Mouse (Mus musculus): Measurements from ENCODE around the gene Nyap1.

Gene Nyap1

GRCm38 (mm10) chr5:137745214-137746171 is 4.1 kb upstream of the Nyap1 start, which contains the start of gene Tsc22d4:
Gene Tsc22d4 (plus strand): TSS chr5:137745730.
- DNase-seq (ENCODE audit: low spot score), result peak; percentile 92

GRCm38 (mm10) chr5:137744197-137744596 is 2.8 kb upstream of the Nyap1 start:
- no peak for DNase-seq (ENCODE audit: low spot score)

DNA sequence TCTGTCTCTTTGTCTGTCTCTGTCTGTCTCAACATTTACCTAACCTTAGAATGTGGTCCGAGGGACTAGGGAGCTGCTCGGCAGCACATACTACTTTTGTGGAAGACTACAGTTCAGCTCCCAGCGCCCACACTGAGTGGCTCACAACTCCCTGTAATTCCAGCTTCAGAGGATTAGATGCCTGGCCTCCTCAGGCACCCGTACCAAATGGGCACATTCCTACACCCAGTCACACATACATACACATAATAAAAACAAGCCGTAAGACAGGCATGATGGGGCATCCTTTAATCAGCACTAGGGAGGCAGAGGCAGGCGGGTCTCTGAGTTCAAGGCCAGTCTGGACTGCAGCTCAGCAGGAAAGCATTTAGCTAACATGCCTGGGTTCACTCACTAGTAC is 1.4 kb upstream of the Nyap1 start:
- DNase-seq (ENCODE audit: low spot score), result no peak

GRCm38 (mm10) chr5:137742048-137742447 is 641 bp upstream of the Nyap1 start:
- no peak for DNase-seq (ENCODE audit: low spot score)

- DNase-seq (ENCODE audit: low spot score), result no peak
Observed at GRCm38 (mm10) chr5:137740506-137740905, 901 bp downstream of the Nyap1 start.

- DNase-seq (ENCODE audit: low spot score), result no peak
Observed at GRCm38 (mm10) chr5:137739471-137739870, 1.9 kb downstream of the Nyap1 start.

DNA sequence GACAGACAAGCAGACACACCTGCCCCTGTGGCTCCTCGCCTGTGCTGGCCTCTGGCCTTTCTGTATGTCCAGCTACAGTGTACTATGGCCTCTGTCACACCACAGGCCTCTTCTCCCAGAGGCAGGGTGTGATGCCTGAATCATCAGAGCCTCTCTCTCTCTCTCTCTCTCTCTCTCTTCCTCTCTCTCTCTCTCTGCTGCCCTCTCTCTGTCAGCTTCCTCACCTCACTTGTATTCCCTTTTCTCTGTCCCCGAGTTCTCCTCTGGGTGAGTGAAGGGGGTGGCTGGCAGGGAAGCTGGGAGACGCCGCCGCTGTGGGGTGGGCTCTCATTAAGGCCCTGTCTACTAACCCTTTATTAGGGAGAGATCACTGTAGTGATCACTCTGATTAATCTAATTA is 2.9 kb downstream of the Nyap1 start:
- peak; percentile 25 for DNase-seq (ENCODE audit: low spot score)

GRCm38 (mm10) chr5:137737400-137737940 is 3.9 kb downstream of the Nyap1 start:
- no peak for DNase-seq (ENCODE audit: low spot score)

- peak; percentile 95 for DNase-seq (ENCODE audit: low spot score)
Observed at GRCm38 (mm10) chr5:137734289-137735061, 6.9 kb downstream of the Nyap1 start.

GRCm38 (mm10) chr5:137733638-137734288 is 7.6 kb downstream of the Nyap1 start:
- no peak for DNase-seq (ENCODE audit: low spot score)

- no peak for DNase-seq (ENCODE audit: low spot score)
Observed at GRCm38 (mm10) chr5:137726767-137727166, 14.6 kb downstream of the Nyap1 start.

DNA sequence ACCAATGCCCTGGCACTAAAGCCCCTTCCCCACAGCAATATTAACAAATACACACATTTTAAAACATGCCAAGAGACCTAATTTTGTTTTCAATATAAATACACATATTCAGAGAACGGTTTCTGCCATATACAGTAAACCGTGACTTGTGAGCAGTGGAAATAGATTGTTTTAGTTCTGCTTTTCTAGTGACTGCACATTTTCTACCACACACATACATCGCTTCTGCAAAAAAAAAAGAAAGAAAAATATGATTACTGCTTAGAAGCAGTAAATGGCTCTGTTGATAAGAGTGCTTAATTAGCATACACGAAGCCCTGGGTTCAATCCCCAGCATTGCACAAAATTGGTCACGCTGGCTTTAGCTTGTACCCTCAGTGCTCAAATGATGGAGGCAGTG is 17.6 kb downstream of the Nyap1 start:
- DNase-seq (ENCODE audit: low spot score), result no peak

GRCm38 (mm10) chr5:137720558-137721164 is 20.7 kb downstream of the Nyap1 start:
- peak; percentile 54 for DNase-seq (ENCODE audit: low spot score)

DNA sequence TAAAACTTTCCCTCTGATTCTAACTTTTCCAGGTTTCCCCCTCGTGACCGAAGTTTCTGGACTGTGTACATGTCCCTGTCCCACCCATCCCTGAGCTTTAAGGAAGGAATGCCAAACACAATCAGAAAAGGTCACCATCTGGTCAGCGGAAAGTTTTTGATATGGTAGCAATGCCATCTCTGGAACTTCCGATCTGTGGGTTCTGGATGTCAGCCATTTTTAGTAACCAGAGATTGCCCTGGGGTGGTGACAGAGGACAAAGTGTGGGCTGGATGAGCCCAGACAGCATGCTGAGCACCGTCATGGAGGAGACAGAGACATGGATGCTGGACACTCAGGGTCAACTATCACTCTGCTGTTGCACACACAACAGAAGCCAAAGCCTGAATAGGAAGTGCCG is 22.3 kb downstream of the Nyap1 start:
- no peak for DNase-seq (ENCODE audit: low spot score)

DNA sequence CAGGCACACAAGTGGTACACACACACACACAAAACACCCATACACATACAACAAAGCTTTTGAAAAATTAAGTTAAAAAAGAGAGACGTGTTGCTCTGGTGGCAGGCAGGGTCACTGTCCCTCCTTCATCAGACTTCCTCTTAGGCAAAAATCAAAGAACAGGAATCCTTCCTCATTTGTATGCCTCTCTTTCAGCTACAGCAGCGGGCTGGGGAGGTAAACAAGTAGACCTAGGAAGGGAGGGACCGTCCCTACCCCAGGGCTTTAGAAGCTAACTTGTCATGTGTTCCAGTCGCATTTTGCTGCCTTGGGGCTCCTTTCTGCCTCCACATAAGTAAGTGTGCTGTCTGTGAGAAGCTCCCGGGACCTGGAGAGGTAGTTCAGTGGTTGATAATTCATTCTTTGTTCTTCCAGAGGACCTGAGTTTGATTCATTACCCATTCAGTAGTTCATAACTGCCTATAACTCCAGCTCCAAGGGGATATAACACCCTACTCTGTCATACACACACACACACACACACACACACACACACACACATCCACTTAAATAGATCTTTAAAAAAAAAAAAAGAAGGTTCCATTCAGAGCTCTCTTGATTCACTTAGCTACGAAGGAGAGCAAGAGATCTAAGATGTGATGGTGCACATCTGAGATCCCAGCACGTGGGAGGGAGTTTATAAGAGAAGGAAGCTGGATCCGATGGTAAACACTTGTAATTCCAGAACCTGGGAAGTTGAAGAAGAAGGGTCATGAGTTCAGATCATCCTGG is 23.2 kb downstream of the Nyap1 start:
- no peak for DNase-seq (ENCODE audit: low spot score)

DNA sequence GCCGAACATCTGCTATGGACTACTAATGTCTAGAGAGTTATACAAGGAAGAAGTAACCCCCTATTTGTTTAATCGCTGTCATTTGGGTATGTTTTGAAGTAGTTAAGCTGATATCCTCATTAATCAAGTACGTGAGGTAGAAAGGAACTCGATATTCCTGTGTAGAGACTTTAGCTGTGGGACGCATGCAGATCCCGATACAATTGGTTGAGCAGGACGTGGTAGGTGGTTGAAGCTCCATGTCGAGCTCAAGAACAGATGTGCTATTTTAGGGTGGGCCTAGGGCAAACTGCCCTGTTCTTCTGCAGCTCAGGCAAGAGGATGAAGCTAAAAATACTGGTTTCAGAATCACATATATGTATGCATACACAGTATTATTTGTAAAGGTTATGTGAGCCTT is 25.7 kb downstream of the Nyap1 start:
- DNase-seq (ENCODE audit: low spot score), result no peak

DNA sequence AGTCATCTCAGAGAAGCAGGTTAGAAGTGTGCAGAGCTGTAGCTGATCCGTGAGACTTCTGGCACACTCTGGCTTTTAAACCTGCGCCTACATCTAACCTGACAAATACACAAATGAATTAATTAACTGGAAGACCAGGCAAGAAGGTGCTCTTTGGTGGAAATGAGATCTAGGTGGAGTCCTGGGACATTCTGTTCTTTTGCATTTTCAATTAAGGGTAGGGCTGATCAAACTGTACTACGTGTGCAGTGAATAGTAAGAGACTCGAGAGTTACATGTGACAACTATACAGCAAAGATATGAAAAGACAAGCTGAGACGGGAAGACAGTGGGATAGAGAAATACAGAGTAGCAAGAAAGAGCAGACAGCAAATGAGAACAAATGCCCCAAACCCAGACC is 28.0 kb downstream of the Nyap1 start:
- DNase-seq (ENCODE audit: low spot score), result no peak

DNA sequence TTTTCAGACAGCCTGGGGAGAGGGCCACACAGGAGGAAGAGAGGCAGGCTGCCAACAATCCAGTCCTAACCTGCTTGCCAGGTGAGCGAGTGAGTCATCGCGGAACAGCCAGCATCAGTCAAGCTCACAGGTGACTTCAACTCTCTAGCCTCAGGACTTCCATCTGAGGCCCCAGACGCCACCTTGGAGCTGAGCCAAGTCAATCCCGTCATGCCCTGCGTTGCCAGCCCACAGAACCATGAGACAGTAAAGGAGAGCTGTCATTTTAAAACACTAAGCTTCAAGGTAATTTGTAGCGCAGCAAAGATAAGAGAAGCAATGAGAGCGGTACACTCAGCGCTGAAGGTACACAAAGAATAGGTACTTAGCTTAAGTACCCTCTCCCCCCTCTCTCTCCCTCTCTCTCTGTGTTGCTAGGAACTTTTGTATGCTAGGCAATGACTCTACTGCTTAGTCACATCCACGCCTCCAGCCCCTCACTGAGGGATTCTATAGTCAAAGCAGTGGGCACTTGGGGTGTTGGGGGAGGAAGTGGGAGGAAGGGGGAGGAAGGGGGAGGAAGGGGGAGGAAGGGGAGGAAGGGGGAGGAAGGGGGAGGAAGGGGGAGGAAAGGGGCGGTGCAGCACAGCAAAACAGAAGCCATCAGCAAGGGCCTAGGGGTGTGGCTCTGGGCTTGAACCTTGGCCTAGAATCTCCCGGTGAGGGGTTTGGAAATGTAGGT is 34.3 kb downstream of the Nyap1 start:
- DNase-seq (ENCODE audit: low spot score), result no peak

DNA sequence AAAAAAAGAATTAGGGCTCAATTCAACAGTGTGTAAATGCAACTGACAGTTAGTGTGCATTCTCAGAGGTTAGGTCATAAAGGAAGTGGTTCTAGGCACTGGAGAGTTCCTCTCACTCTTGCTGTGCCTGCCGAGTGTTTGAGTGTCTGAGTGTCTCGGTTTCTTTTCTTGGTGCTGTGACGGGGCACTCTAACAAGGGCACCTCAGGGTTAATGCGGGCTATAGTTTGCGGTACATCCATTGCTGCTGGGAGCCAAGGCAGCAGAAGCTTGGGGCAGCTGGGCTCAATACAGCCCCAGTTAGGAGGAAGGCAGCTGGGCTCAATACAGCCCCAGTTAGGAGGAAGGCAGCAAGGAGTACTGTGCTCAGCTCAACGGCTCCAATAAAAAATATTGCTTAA is 36.2 kb downstream of the Nyap1 start:
- DNase-seq (ENCODE audit: low spot score), result no peak

DNA sequence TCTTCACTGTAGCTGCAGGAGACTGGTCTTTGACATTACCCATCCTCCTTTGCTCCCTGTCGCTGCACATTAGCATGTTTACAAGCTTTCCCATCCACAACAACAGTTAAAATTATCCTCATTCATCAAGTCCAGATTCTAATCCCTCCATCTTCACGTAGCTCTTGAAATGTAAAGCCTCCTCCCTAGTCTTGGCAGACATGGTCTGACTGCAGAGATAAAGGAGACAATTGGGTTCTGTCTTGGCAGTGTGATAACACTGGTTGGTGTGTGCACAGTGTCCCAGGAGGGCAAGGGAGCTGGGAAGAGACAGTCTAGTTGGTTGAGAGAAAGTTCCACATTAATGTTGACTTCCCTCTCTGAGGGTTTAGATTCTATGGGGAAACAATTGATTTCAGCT is 41.6 kb downstream of the Nyap1 start:
- DNase-seq (ENCODE audit: low spot score), result no peak

Measured in embryo, embryonic 10.5 days (tissue).